Mouse (Mus musculus) liver, embryonic 15.5 days (tissue): ENCODE results near the gene Krt18. TPM values are rescaled to one million over a fixed set of nuclear protein-coding genes. Genes with fewer than 3 reads are reported as not detected.
A peak's percentile ranks its signal among the peaks of the same experiment; 100 is the strongest.

ENCODE experiments used
- ATAC-seq: fragments of 200-750 bp; cut with Nextera tagmentation; 2 replicates; pipeline ENCODE4 v1.8.0; 2017; ENCODE audit warnings: moderate number of reproducible peaks, mild to moderate bottlenecking, moderate library complexity; ENCODE audit not compliant: insufficient read depth
- H3K27ac ChIP-seq: fragments of 300-500 bp; sonication (generic); replicated peaks from 2 replicates; pipeline ENCODE4 v1.5.1; 2015; ENCODE audit warnings: mild to moderate bottlenecking, inconsistent platforms
- H3K27me3 ChIP-seq: fragments of 300-500 bp; sonication (generic); 2 replicates; pipeline ENCODE4 v1.6.1; 2015; ENCODE audit warnings: mild to moderate bottlenecking, inconsistent platforms
- H3K36me3 ChIP-seq: fragments of 300-500 bp; sonication (generic); replicated peaks from 2 replicates; pipeline ENCODE4 v1.6.1; 2015; ENCODE audit warnings: moderate library complexity, mild to moderate bottlenecking, inconsistent platforms
- H3K4me1 ChIP-seq: fragments of 300-500 bp; sonication (generic); replicated peaks from 2 replicates; pipeline ENCODE4 v1.6.1; 2015; ENCODE audit warnings: inconsistent platforms
- H3K4me2 ChIP-seq: fragments of 300-500 bp; sonication (generic); 2 replicates; pipeline ENCODE4 v1.6.1; 2015; ENCODE audit warnings: moderate library complexity, mild to moderate bottlenecking, inconsistent platforms
- H3K4me3 ChIP-seq: fragments of 300-500 bp; sonication (generic); replicated peaks from 2 replicates; pipeline ENCODE4 v1.5.1; 2015; ENCODE audit warnings: mild to moderate bottlenecking, inconsistent platforms
- H3K9ac ChIP-seq: fragments of 300-500 bp; sonication (generic); 2 replicates; pipeline ENCODE4 v1.6.1; 2015; ENCODE audit warnings: moderate library complexity, mild to moderate bottlenecking, inconsistent platforms
- H3K9me3 ChIP-seq: fragments of 300-500 bp; sonication (generic); replicated peaks from 2 replicates; pipeline ENCODE4 v1.6.1; 2016; ENCODE audit warnings: inconsistent platforms
- WGBS: fragments of 180-500 bp; shearing (Covaris S2); methylation state at CpG from one replicate; pipeline ENCODE4 v1.1.7; 2015; ENCODE audit warnings: mixed read lengths; ENCODE audit not compliant: insufficient replicate concordance; 5-methylcytosine and 5-hydroxymethylcytosine counted together
- polyA plus RNA-seq: library from polyadenylated mRNA; unstranded; fragments of >200 nt; fragmentation: Nextera tagmentation; extraction: Ambion mirVana; gene quantifications from 2 replicates; pipeline ENCODE4 v1.2.1, GENCODE M21; 2015

The Krt18 gene
- polyA plus RNA-seq, 1 experiment from 2014 or later, result 107 TPM

- no peak for ATAC-seq
- WGBS, result 61% methylated on average over 3 of the region's 3 CpGs
- H3K9me3 ChIP-seq, result no peaks in the 10 kb centered on the region
- H3K4me1 ChIP-seq, result peaks cover 37% of the 10 kb centered on the region
- peaks cover 18% of the 10 kb centered on the region for H3K27me3 ChIP-seq
- no peak overlapping the region for H3K9ac ChIP-seq
- H3K36me3 ChIP-seq, result no peaks in the 10 kb centered on the region
- H3K4me3 ChIP-seq, result no peak overlapping the region
- H3K27ac ChIP-seq, result no peak overlapping the region
- H3K4me2 ChIP-seq, result no peak overlapping the region
These were observed 17.3 kb upstream of the Krt18 start for GRCm38 (mm10) chr15:102010569-102011245.

GRCm38 (mm10) chr15:102012260-102012765 is 15.7 kb upstream of the Krt18 start:
- Histone ChIP-seq H3K27me3 (0 out of 2 replicates have a peak, but pooled peaks cover 2% of the 10 kb centered on the region), H3K36me3 (no peaks in the 10 kb centered on the region), H3K4me3 (no peak overlapping the region), H3K4me1 (peaks cover 42% of the 10 kb centered on the region), H3K4me2 (no peak overlapping the region), H3K9me3 (no peaks in the 10 kb centered on the region), H3K9ac (no peak overlapping the region), H3K27ac (no peak overlapping the region)
- 49% methylated on average over 4 of the region's 4 CpGs for WGBS
- no peak for ATAC-seq

DNA sequence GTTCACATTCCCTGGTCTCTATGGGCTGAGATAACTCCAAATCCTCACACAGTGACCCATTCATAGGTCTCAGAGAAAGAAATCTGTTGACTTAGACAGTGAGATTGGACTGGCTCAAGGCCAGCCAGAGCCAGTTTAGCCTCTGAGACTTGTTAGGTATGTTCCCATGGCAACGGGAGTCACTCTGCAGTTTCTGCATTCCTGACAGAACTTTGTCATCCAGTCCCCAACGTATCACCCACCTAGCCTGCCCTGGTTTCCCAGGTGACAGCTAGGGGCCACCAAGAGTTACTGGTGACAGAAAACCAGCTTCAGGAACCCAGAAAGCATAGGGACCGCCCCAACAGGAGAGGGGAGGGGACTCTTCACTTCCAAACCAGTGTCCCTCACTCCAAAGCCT is 14.3 kb upstream of the Krt18 start:
- peak; percentile 33; the same call in 1 of the 2 replicates for ATAC-seq
- Histone ChIP-seq H3K27ac (no peak overlapping the region), H3K4me1 (peaks cover 49% of the 10 kb centered on the region)

GRCm38 (mm10) chr15:102014848-102015247 is 13.1 kb upstream of the Krt18 start:
- no peaks in the 10 kb centered on the region for H3K27me3 ChIP-seq
- no peak overlapping the region for H3K4me3 ChIP-seq
- no peak overlapping the region for H3K4me2 ChIP-seq
- no peaks in the 10 kb centered on the region for H3K36me3 ChIP-seq
- ATAC-seq, result no peak
- no peaks in the 10 kb centered on the region for H3K9me3 ChIP-seq
- H3K27ac ChIP-seq, result no peak overlapping the region
- H3K4me1 ChIP-seq, result peaks cover 49% of the 10 kb centered on the region
- 23% methylated on average over 4 of the region's 4 CpGs for WGBS
- no peak overlapping the region for H3K9ac ChIP-seq

More for the DNA sequence above, 14.3 kb upstream of the Krt18 start:
- H3K9me3 ChIP-seq, result no peaks in the 10 kb centered on the region
- 47% methylated on average over 3 of the region's 3 CpGs for WGBS
- H3K4me3 ChIP-seq, result no peak overlapping the region
- H3K36me3 ChIP-seq, result no peaks in the 10 kb centered on the region
- no peak overlapping the region for H3K9ac ChIP-seq
- H3K27me3 ChIP-seq, result no peaks in the 10 kb centered on the region
- H3K4me2 ChIP-seq, result no peak overlapping the region

GRCm38 (mm10) chr15:102016096-102016495 is 11.9 kb upstream of the Krt18 start:
- Histone ChIP-seq H3K4me1 (peaks cover 49% of the 10 kb centered on the region), H3K9me3 (no peaks in the 10 kb centered on the region), H3K4me3 (no peak overlapping the region), H3K27me3 (no peaks in the 10 kb centered on the region), H3K9ac (no peak overlapping the region), H3K4me2 (no peak overlapping the region), H3K27ac (no peak overlapping the region), H3K36me3 (no peaks in the 10 kb centered on the region)
- 28% methylated on average over 3 of the region's 3 CpGs for WGBS
- no peak for ATAC-seq

- 0 out of 2 replicates have a peak overlapping the region, but pooled peaks have one; percentile 45 for H3K27ac ChIP-seq
- 42% methylated on average over 7 of the region's 7 CpGs for WGBS
- H3K4me3 ChIP-seq, result no peak overlapping the region
- H3K9ac ChIP-seq, result no peak overlapping the region
- no peak for ATAC-seq
- H3K4me1 ChIP-seq, result peaks cover 49% of the 10 kb centered on the region
- no peaks in the 10 kb centered on the region for H3K27me3 ChIP-seq
- H3K9me3 ChIP-seq, result no peaks in the 10 kb centered on the region
- no peak overlapping the region for H3K4me2 ChIP-seq
- H3K36me3 ChIP-seq, result no peaks in the 10 kb centered on the region
These were observed 11.2 kb upstream of the Krt18 start for GRCm38 (mm10) chr15:102016787-102017186.

DNA sequence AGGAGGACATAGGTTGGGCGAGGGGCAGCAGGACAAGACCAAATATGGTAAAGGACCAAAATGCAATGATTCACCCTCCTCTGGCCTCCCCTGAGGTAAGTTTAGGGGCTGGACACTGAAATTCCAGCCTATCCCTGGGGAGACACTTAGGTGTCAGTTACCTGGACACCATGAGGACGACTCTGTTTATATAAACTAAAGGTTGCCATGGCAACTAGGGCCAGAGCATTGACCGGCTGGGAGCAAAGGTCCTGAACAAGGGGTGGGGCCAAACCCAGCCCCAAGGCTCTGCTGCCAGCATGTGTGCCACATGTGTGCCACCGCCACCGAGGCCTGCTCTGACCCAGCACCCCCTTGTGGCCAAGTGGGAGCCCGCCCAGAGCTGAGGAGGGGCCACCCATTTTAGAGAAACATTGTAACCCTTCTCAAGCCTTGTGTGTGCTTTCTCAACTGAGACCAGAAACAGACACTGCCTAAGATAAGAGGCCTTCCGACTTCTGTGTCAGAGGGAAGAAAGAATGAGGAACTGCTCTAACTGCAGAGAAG is 10.0 kb upstream of the Krt18 start:
- Histone ChIP-seq H3K36me3 (no peaks in the 10 kb centered on the region), H3K9ac (no peak overlapping the region), H3K4me3 (no peak overlapping the region), H3K4me2 (no peak overlapping the region), H3K4me1 (peaks cover 47% of the 10 kb centered on the region), H3K27ac (peak overlapping the region; percentile 48; the same call in 1 of the 2 replicates), H3K9me3 (no peaks in the 10 kb centered on the region), H3K27me3 (no peaks in the 10 kb centered on the region)
- ATAC-seq, result peak; percentile 59
- WGBS, result 13% methylated on average over 7 of the region's 7 CpGs

DNA sequence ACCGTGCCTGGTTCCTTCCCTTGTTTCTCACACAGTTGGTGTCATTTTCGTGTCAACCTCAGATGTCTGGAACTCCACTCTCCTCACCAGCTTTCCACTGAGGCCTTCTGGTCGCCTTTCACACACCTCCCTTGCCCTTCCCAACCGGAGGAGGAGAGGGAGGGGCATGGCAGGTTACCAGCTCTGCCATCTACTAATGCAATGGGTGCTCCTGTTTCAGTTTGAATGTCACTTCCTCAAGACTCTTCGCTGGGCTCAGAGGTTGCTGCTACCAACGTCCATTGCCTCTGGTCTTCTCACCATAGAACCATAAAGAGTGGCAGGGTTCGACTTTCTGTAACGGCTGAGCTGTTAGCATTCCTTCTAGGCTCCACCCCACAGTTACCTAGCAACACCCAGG is 5.5 kb upstream of the Krt18 start:
- no peak overlapping the region for H3K4me2 ChIP-seq
- H3K27ac ChIP-seq, result no peak overlapping the region
- ATAC-seq, result no peak
- no peak overlapping the region for H3K9ac ChIP-seq
- no peaks in the 10 kb centered on the region for H3K9me3 ChIP-seq
- no peaks in the 10 kb centered on the region for H3K36me3 ChIP-seq
- H3K4me1 ChIP-seq, result peaks cover 28% of the 10 kb centered on the region
- peaks cover 34% of the 10 kb centered on the region for H3K27me3 ChIP-seq
- 37% methylated on average over 8 of the region's 8 CpGs for WGBS
- H3K4me3 ChIP-seq, result no peak overlapping the region

- ATAC-seq, result no peak
- H3K4me3 ChIP-seq, result no peak overlapping the region
- WGBS, result 59% methylated on average over 8 of the region's 8 CpGs
- no peaks in the 10 kb centered on the region for H3K36me3 ChIP-seq
- no peaks in the 10 kb centered on the region for H3K9me3 ChIP-seq
- H3K4me1 ChIP-seq, result peaks cover 19% of the 10 kb centered on the region
- peaks cover 46% of the 10 kb centered on the region for H3K27me3 ChIP-seq
- no peak overlapping the region for H3K9ac ChIP-seq
- no peak overlapping the region for H3K27ac ChIP-seq
- H3K4me2 ChIP-seq, result no peak overlapping the region
These were observed 4.1 kb upstream of the Krt18 start for GRCm38 (mm10) chr15:102023888-102024287.

GRCm38 (mm10) chr15:102025136-102025872 is 2.7 kb upstream of the Krt18 start:
- no peaks in the 10 kb centered on the region for H3K9me3 ChIP-seq
- peak overlapping the region; percentile 22; the same call in 1 of the 2 replicates for H3K4me3 ChIP-seq
- H3K27ac ChIP-seq, result peak overlapping the region; percentile 79
- no peaks in the 10 kb centered on the region for H3K36me3 ChIP-seq
- 4% methylated on average over 22 of the region's 22 CpGs for WGBS
- peaks cover 19% of the 10 kb centered on the region for H3K4me1 ChIP-seq
- no peak overlapping the region; the same call in 1 of the 2 replicates for H3K9ac ChIP-seq
- H3K27me3 ChIP-seq, result peaks cover 46% of the 10 kb centered on the region
- peak overlapping the region; percentile 55 for H3K4me2 ChIP-seq
- ATAC-seq, result no peak

DNA sequence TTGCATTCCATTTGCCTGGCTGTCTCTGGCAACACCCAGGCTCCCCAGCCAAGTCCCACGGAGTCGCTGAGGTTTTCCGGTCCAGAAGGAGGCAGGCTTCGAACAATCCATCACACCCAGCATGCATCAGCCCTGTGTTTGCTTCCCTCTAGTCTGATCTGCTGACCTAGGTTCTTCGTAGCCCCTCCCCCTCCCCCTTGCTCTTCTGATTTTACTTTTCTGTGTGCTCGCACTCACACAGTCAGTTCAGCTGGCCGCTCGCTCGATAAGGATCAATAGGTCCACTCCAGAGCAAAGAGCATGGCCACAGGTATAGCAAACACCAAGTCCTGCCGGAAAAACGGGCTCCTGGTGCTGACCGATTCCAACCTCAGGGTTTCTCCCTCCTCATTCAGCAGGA is 1.6 kb upstream of the Krt18 start:
- Histone ChIP-seq H3K36me3 (no peaks in the 10 kb centered on the region; the same call in 1 of the 2 replicates), H3K4me1 (peaks cover 19% of the 10 kb centered on the region), H3K4me3 (no peak overlapping the region), H3K4me2 (peak overlapping the region; percentile 55), H3K9me3 (no peaks in the 10 kb centered on the region), H3K27me3 (peaks cover 46% of the 10 kb centered on the region), H3K9ac (no peak overlapping the region), H3K27ac (peak overlapping the region; percentile 79)
- 9% methylated on average over 12 of the region's 12 CpGs for WGBS
- ATAC-seq, result peak; percentile 63
